Mouse (Mus musculus) adrenal gland, adult 18-20 months (tissue): ENCODE measurements at regions not wholly inside any gene's neighbourhood (a gene's known extent, or its start where the extent isn't known, plus 50 kb on each side); places are given as distances from the start of the nearest gene placed in this dataset.

ENCODE experiments used
- DNase-seq, 2 experiments: peaks; one replicate each; pipeline ENCODE4 v3.0.0; 2021 to 2022; ENCODE audit warnings: low spot score in 2 of 2

DNA sequence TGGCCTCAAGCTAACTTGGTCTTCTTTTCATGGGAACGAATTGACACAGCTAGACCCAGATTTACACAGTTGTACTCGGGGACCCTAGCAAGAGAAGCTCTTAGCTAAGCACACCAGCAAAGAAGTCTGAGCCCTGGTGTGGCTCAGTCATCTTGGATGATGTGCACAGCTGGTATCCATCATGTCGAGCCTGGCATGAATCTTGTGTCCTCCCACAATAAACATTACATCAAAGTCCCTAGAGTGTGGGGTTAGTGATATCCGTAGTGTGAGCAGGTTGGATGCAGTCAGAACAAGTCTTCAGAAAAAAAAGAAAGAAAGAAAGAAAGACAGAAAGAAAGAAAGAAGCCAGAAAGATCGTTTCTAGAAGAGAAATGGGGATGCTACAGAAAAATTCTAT, 52.1 kb upstream of the Hmcn1 start:
- DNase-seq: no peak

DNA sequence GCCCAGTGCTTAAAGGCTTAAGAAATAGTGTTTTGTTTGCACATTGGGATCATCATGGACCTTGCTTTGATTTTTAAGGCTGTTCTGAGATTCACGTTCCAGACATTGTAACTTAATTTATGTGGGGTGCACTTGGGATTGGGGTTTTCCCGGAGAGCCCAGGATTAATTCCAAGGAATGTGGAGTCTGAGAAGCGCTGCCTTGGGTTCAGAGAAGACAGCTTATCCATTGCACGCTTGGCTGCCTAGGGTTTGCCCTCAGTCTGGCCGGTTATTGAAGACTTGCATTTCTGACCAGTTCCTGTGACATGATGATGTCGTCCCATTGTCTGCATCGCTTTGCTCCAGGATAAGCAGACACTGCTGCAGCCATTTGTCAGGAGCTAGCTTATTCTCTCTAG, 53.4 kb upstream of the Hmcn1 start:
- no peak for DNase-seq

DNA sequence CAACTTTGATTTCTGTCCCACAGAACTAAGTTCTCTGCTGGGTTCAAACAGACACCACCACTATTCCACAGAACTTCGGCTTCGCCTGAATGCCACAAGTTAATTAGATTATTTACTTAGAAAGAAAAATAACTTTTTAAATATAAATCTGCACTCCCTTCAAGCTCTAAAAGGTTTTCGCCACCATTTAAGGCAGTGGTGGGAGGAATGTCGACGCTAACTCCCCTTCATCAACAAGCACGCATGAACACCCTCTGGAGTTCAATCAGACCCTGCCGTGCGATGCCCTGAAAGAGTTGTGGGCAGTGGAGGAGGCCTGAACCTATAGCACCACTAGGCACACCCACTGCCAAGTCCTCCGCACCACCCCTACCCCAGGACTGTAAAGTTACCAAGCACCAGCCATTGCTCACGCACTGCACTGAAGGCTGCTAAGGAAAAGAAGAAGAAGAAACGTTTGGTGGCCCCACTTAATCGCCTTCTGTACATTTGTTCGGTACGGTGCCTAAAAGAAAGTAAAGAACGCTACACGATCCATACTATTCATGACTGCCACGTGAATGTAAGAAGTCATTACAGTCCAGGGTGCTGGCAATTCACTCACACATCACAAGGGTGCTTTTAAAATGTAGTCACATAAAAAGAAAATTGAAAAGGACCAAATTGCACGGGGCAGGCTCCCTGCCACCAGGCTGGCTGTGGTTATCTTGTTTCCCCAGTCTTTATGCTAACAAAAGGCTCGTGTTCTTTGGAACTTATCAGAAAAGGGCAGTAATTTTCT, 56.7 kb upstream of the Hmcn1 start:
- no peak for DNase-seq

DNA sequence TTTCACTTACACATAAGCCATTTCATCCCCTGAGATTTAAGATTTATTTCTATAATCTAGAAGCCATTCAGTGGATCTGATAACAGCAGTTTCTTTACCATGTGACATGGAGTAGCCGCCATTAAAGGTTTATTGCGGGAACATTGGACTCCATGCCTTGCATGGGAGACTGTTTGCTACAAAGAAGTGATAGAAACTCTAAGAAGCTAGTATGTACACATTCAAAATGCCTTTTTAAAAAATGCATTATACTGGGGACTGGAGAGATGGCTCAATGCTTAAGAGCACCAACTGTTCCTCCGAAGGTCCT, 57.2 kb upstream of the Hmcn1 start:
- no peak for DNase-seq

- DNase-seq: no peak
Observed at GRCm38 (mm10) chr1:151053268-151053667, 60.0 kb upstream of the Hmcn1 start.

GRCm38 (mm10) chr1:151055396-151055795, 62.2 kb upstream of the Hmcn1 start:
- DNase-seq: no peak

GRCm38 (mm10) chr1:151059546-151060136, 66.4 kb upstream of the Hmcn1 start:
- no peak for DNase-seq

GRCm38 (mm10) chr1:151065090-151065567, 71.9 kb upstream of the Hmcn1 start:
- no peak for DNase-seq

- DNase-seq: no peak
Observed at GRCm38 (mm10) chr1:151066379-151067128, 73.3 kb upstream of the Hmcn1 start.

- DNase-seq: no peak
Observed at GRCm38 (mm10) chr1:151074508-151075314, 81.5 kb upstream of the Hmcn1 start.

- DNase-seq: no peak
Observed at GRCm38 (mm10) chr1:151075541-151075940, 82.3 kb upstream of the Hmcn1 start.

GRCm38 (mm10) chr1:151078909-151079522, 85.8 kb upstream of the Hmcn1 start:
- DNase-seq: peak; percentile 79 to 83

- DNase-seq: no peak
Observed at GRCm38 (mm10) chr1:151079614-151080360, 86.6 kb upstream of the Hmcn1 start.

- DNase-seq: no peak
Observed at GRCm38 (mm10) chr1:151080510-151080980, 87.3 kb upstream of the Hmcn1 start.

GRCm38 (mm10) chr1:151082510-151083033, 89.3 kb upstream of the Hmcn1 start:
- no peak for DNase-seq

GRCm38 (mm10) chr1:151083806-151084205, 90.6 kb upstream of the Hmcn1 start:
- no peak for DNase-seq

- DNase-seq: no peak
Observed at GRCm38 (mm10) chr1:151086111-151086859, 93.0 kb upstream of the Hmcn1 start.

DNA sequence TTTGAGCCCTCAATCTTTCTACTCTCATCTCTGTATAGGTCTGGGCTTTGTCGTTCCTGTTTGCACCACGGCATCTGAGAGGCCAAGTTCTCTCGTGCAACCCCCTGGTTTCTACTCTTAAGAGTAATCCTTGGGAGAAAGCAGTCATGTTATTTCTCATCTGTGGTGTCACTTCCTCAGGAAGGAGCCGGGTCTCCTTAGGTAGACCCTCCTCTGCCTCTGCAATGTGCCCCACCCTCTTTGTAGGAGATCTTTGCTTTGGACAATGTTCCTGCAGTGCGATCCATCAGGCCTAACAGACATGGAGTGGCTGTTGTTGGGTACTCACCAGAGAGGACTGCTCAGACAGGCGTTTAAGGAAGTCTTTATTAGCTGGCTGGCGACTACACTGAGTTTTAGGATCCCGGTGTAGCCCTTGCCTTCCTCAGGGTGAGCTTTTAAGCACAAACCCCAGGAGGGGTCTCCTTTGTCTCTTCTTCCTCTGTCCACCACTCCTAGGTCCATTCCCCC, 94.0 kb upstream of the Hmcn1 start:
- DNase-seq: no peak
